Mouse (Mus musculus) gastrocnemius, postnatal 10 days (tissue): ENCODE measurements around the gene Tmco3. TPM values are rescaled to one million over a fixed set of nuclear protein-coding genes. Genes with fewer than 3 reads are reported as not detected.
"Not testable (repeated sequence)": the region's sequence is repeated elsewhere in the genome, so short reads cannot be mapped to it uniquely, and the experiment has no call there.

Experiments
- DNase-seq: peaks from one replicate; pipeline ENCODE4 v3.0.0; 2021; ENCODE audit warnings: mixed read lengths
- total RNA-seq, 2 experiments: library from RNA; stranded (reverse); gene quantifications; 2 replicates each; pipeline ENCODE4 v1.2.3; 2021

The Tmco3 gene
- total RNA-seq, 2 experiments from 2014 or later: 13.9 to 20.1 TPM

- DNase-seq: no peak
Observed at GRCm38 (mm10) chr8:13306309-13306909, 18.4 kb downstream of the Tmco3 start.

GRCm38 (mm10) chr8:13306916-13307315, 18.9 kb downstream of the Tmco3 start:
- DNase-seq: no peak

- DNase-seq: no peak
Observed at GRCm38 (mm10) chr8:13314922-13315321, 26.9 kb downstream of the Tmco3 start.

GRCm38 (mm10) chr8:13316671-13317070, 28.7 kb downstream of the Tmco3 start:
- no peak for DNase-seq

- DNase-seq: no peak
Observed at GRCm38 (mm10) chr8:13326598-13326997, 38.6 kb downstream of the Tmco3 start.

- DNase-seq: no peak
Observed at GRCm38 (mm10) chr8:13334671-13335070, 46.7 kb downstream of the Tmco3 start.

- DNase-seq: not testable (repeated sequence)
Observed at GRCm38 (mm10) chr8:13337245-13337644, 49.3 kb downstream of the Tmco3 start.

GRCm38 (mm10) chr8:13337678-13338077, 49.7 kb downstream of the Tmco3 start:
- no peak for DNase-seq

GRCm38 (mm10) chr8:13338255-13338860, 50.4 kb downstream of the Tmco3 start, which contains the start of gene Tfdp1:
TSS of gene Tfdp1 (plus strand) at chr8:13338751.
- peak; percentile 69 for DNase-seq

GRCm38 (mm10) chr8:13338901-13339645, 51.1 kb downstream of the Tmco3 start:
- DNase-seq: peak; percentile 35

GRCm38 (mm10) chr8:13339646-13339990, 51.6 kb downstream of the Tmco3 start:
- DNase-seq: no peak

- no peak for DNase-seq
Observed at GRCm38 (mm10) chr8:13340650-13341049, 52.7 kb downstream of the Tmco3 start.

- DNase-seq: no peak
Observed at GRCm38 (mm10) chr8:13342340-13342739, 54.4 kb downstream of the Tmco3 start.

GRCm38 (mm10) chr8:13343134-13343533, 55.1 kb downstream of the Tmco3 start:
- no peak for DNase-seq

GRCm38 (mm10) chr8:13350052-13350451, 62.1 kb downstream of the Tmco3 start:
- no peak for DNase-seq

- no peak for DNase-seq
Observed at GRCm38 (mm10) chr8:13351593-13351992, 63.6 kb downstream of the Tmco3 start.

GRCm38 (mm10) chr8:13352601-13353000, 64.6 kb downstream of the Tmco3 start:
- no peak for DNase-seq

GRCm38 (mm10) chr8:13353155-13353833, 65.3 kb downstream of the Tmco3 start:
- no peak for DNase-seq

- DNase-seq: no peak
Observed at GRCm38 (mm10) chr8:13353883-13354282, 65.9 kb downstream of the Tmco3 start.

- no peak for DNase-seq
Observed at GRCm38 (mm10) chr8:13356221-13356620, 68.2 kb downstream of the Tmco3 start.

GRCm38 (mm10) chr8:13356681-13357080, 68.7 kb downstream of the Tmco3 start:
- no peak for DNase-seq

GRCm38 (mm10) chr8:13360213-13360612, 72.2 kb downstream of the Tmco3 start:
- DNase-seq: no peak

- DNase-seq: no peak
Observed at GRCm38 (mm10) chr8:13361865-13362264, 73.9 kb downstream of the Tmco3 start.
